Mouse (Mus musculus) CD8-positive naive resting alpha-beta T cell, adult 57 days (primary cell): ENCODE results near the gene Olfr1183. TPM values are rescaled to one million over a fixed set of nuclear protein-coding genes. Genes with fewer than 3 reads are reported as not detected.

Experiments used
- total RNA-seq: library from RNA; stranded (reverse); gene quantifications from one replicate; pipeline ENCODE4 v1.2.4, GENCODE M21; 2023

Gene Olfr1183
- not detected for total RNA-seq

GRCm38 (mm10) chr2:88454567-88454966 is at the start of gene Olfr1183:
Gene Olfr1183, plus strand, starts transcription at chr2:88454867.

GRCm38 (mm10) chr2:88406353-88406752 is 48.3 kb upstream of the Olfr1183 start, which contains the start of gene Olfr1179:
Gene Olfr1179, minus strand, starts transcription at chr2:88406453.

GRCm38 (mm10) chr2:88419051-88419450 is 35.6 kb upstream of the Olfr1183 start, which contains the start of gene Olfr1180:
Gene Olfr1180, minus strand, starts transcription at chr2:88419151.

GRCm38 (mm10) chr2:88426071-88426470 is 28.6 kb upstream of the Olfr1183 start, which contains the start of gene Olfr1181:
Gene Olfr1181, minus strand, starts transcription at chr2:88426171.

GRCm38 (mm10) chr2:88449031-88449430 is 5.6 kb upstream of the Olfr1183 start, which contains the start of gene Gm13757:
Gene Gm13757, minus strand, starts transcription at chr2:88449131.

GRCm38 (mm10) chr2:88483298-88483697 is 28.6 kb downstream of the Olfr1183 start, which contains the start of gene Olfr1184:
Gene Olfr1184, plus strand, starts transcription at chr2:88483598.

GRCm38 (mm10) chr2:88493020-88493419 is 38.4 kb downstream of the Olfr1183 start, which contains the start of gene Olfr1185-ps1:
Gene Olfr1185-ps1, plus strand, starts transcription at chr2:88493320.

GRCm38 (mm10) chr2:88518251-88518650 is 63.6 kb downstream of the Olfr1183 start, which contains the start of gene Olfr1186:
Gene Olfr1186, plus strand, starts transcription at chr2:88518551.

Other genes starting within 250 kb of the Olfr1183 start
- not detected for gene Olfr1170, start 226.5 kb upstream of the Olfr1183 start, total RNA-seq
- gene Olfr1173, start 175.0 kb upstream of the Olfr1183 start, total RNA-seq = not detected
- gene Olfr1174-ps, start 139.7 kb upstream of the Olfr1183 start, total RNA-seq = not detected
- not detected for gene Olfr1175-ps, start 127.7 kb upstream of the Olfr1183 start, total RNA-seq
- not detected for gene Olfr1176, start 118.1 kb upstream of the Olfr1183 start, total RNA-seq
- gene Olfr1177-ps, start 108.4 kb upstream of the Olfr1183 start, total RNA-seq = not detected
- not detected for gene Olfr1178, start 67.8 kb upstream of the Olfr1183 start, total RNA-seq
- gene Olfr1179, start 48.4 kb upstream of the Olfr1183 start, total RNA-seq = not detected
- gene Olfr1180, start 35.7 kb upstream of the Olfr1183 start, total RNA-seq = not detected
- not detected for gene Olfr1181, start 28.7 kb upstream of the Olfr1183 start, total RNA-seq
- not detected for gene Gm13757, start 5.7 kb upstream of the Olfr1183 start, total RNA-seq
- not detected for gene Olfr1184, start 28.7 kb downstream of the Olfr1183 start, total RNA-seq
- not detected for gene Olfr1185-ps1, start 38.5 kb downstream of the Olfr1183 start, total RNA-seq
- gene Olfr1186, start 63.7 kb downstream of the Olfr1183 start, total RNA-seq = not detected
- not detected for gene Olfr1188, start 102.1 kb downstream of the Olfr1183 start, total RNA-seq
- gene Olfr1189, start 131.6 kb downstream of the Olfr1183 start, total RNA-seq = not detected
- gene Olfr1191-ps1, start 185.7 kb downstream of the Olfr1183 start, total RNA-seq = 0.12 TPM
- not detected for gene Olfr1192-ps1, start 193.6 kb downstream of the Olfr1183 start, total RNA-seq
- not detected for gene Olfr1193, start 220.8 kb downstream of the Olfr1183 start, total RNA-seq
- not detected for gene Olfr1195, start 234.3 kb downstream of the Olfr1183 start, total RNA-seq
- not detected for gene Olfr1196, start 249.7 kb downstream of the Olfr1183 start, total RNA-seq